Mouse (Mus musculus) brown adipose tissue, adult 24 weeks (tissue): ENCODE measurements at regions not wholly inside any gene's neighbourhood (a gene's known extent, or its start where the extent isn't known, plus 50 kb on each side); places are given as distances from the start of the nearest gene placed in this dataset.

Source experiments
- H3K27ac ChIP-seq: fragments of 200-500 bp; replicated peaks from 2 replicates; pipeline ENCODE4 v1.5.1; 2012; ENCODE audit warnings: low read depth, mild to moderate bottlenecking, low read length
- H3K4me1 ChIP-seq: fragments of 200-500 bp; 2 replicates; pipeline ENCODE4 v1.6.1; 2012; ENCODE audit warnings: low read length, mixed read lengths; ENCODE audit not compliant: control insufficient read depth, insufficient read depth, insufficient read length
- H3K4me3 ChIP-seq: fragments of 200-500 bp; 2 replicates; pipeline ENCODE4 v1.5.1; 2012; ENCODE audit warnings: low read depth, mild to moderate bottlenecking, low read length, moderate library complexity; ENCODE audit not compliant: insufficient read depth

DNA sequence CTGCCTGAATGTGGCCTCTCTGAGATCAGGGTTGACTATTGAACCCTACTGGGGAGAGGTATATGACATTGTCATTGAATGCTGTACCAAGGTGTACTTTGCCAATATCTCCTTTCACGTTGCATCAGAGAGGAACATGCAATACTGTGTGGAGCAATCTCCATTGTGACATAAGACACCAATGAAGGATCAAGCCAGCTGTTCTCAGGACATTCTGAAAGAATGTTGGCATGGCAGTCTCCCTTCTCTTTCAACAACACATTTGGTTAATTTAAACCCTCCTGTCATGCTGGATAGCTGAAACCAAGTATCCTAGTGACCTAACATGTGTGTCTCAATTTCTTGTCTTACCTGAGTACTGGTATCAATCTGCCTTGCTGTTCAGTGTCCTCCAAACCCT is 159.5 kb downstream of the Ttc8 start:
- Histone ChIP-seq H3K27ac (0 out of 2 replicates have a peak overlapping the region, but pooled peaks have one; percentile 22), H3K4me3 (no peak overlapping the region), H3K4me1 (peaks cover 11% of the 10 kb centered on the region)

- H3K4me3 ChIP-seq = no peak overlapping the region
- H3K27ac ChIP-seq = no peak overlapping the region
- peaks cover 11% of the 10 kb centered on the region for H3K4me1 ChIP-seq
Observed at GRCm38 (mm10) chr12:99083616-99084015, 163.2 kb downstream of the Ttc8 start.

DNA sequence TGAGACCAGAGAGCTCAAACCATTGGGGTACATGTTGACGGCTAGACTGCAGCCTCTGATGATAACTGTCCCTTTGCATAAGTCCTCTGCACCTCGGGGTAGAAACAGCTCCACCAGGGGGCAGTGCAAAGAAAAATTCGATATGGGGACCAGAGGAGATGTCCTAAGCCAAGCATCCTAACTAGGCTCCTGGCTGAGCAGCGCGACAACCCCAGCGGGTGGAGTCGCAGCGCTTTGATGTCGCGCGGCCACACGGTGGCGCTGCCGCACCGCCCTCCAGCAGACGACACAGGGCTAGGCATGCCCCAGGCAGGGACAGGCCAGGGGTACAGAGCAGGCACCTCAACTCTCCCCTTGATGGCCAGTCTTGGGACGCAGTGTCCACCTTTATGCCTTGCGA is 163.8 kb downstream of the Ttc8 start:
- Histone ChIP-seq H3K4me3 (no peak overlapping the region), H3K27ac (no peak overlapping the region), H3K4me1 (peaks cover 7% of the 10 kb centered on the region)

DNA sequence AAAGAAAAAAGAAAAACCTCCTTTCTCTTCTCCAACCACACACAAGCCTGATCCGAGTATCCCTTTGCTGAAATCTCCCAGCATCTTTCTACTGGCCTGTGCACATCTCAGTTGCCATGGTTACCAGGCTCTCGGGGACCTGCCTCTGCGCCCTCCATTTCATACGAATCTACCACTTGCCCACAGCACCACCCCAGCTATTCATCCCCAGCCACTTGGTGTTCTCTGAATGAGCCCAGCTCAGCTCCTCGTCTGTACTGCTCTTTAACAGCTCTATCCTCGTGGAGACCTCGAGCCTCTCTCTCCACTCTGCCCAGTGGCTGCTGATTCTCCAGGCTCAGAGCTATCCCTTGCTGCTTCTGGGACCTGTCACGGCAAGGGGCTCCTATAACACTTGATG is 166.9 kb downstream of the Ttc8 start:
- H3K4me3 ChIP-seq = no peak overlapping the region
- peaks cover 2% of the 10 kb centered on the region; the same call in 1 of the 2 replicates for H3K4me1 ChIP-seq
- H3K27ac ChIP-seq = no peak overlapping the region

- no peak overlapping the region for H3K4me3 ChIP-seq
- H3K27ac ChIP-seq = no peak overlapping the region
- no peaks in the 10 kb centered on the region for H3K4me1 ChIP-seq
Observed at GRCm38 (mm10) chr12:99091770-99092169, 171.4 kb downstream of the Ttc8 start.

- H3K27ac ChIP-seq = no peak overlapping the region
- H3K4me3 ChIP-seq = no peak overlapping the region
- H3K4me1 ChIP-seq = no peaks in the 10 kb centered on the region
Observed at GRCm38 (mm10) chr12:99093151-99093550, 172.8 kb downstream of the Ttc8 start.

DNA sequence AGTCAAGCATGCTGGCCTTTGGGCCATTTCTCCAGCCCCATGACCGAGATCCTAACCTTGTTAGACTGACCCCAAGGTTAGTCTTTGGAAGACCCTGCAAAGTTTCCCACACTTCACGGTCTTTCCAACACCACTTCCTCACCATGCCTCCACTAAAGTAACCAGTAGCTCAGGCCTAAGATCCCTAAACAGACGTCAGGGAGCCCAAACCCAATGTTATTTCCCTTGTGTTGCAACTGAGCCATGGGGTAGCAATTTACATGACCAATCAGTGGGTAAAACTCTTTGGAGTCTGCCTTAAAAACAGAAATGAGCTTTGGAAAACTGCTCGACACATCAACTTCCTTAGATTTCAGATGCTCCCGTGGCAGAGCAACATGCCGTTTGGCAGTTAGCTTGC is 173.6 kb downstream of the Ttc8 start:
- Histone ChIP-seq H3K27ac (no peak overlapping the region), H3K4me1 (0 out of 2 replicates have a peak, but pooled peaks cover 3% of the 10 kb centered on the region), H3K4me3 (no peak overlapping the region)

DNA sequence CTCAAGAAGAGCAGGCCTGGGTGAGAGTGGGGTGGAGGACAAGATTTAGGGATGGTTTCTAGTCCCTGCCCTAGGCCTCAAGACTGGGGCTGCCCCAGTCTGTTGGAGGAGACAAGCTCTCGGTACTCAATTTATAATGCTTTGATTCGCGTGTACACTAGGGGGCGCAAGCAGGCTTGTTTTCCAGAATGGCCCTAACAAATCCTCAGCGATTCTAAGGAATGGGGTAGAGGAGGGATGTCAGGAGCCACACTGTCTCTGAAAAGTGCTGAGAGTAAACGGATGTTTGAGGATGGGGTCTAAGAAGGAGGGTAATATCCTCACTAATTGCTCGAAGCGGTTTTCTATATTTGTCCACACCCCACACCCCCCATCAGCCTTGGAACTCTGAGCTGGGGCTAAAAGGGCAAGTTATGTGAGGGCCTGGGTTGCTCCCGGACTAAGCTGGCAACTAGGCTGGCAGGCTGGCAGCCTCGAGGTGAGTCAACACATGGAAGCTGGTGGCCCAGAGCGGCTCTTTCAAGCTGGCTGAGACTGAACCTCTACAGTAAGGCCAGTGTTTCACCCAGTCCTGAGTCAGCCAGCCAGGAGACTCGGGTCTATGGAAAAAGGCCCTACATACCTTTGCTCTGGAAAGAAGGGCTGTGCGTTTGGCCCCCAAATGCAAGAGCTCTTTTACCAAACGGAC is 176.7 kb downstream of the Ttc8 start:
- Histone ChIP-seq H3K4me1 (0 out of 2 replicates have a peak, but pooled peaks cover 3% of the 10 kb centered on the region), H3K4me3 (no peak overlapping the region), H3K27ac (peak overlapping the region; percentile 50)

DNA sequence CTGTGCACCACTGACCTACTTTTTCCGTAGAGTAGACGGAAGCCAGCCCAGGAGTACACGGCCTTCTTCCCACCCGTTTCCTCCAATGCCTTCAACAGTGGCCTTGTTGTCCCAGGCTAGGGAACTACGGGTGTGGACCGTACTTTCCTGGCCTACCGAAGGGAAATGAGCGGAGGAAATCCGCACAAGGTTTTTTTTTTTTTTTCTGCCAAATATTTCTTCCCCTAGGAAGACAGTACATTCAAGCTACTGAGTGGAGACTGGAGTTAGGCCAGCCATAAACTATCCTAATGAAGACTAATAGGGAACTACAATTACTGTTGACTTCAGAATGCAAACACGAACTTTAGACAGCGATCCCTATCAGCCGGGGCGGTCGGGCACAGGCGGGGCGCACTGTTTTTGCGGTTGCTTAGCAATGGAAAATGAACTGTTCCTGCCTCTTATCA is 177.3 kb downstream of the Ttc8 start:
- Histone ChIP-seq H3K4me3 (0 out of 2 replicates have a peak overlapping the region, but pooled peaks have one; percentile 8), H3K4me1 (0 out of 2 replicates have a peak, but pooled peaks cover 3% of the 10 kb centered on the region), H3K27ac (peak overlapping the region; percentile 50)

DNA sequence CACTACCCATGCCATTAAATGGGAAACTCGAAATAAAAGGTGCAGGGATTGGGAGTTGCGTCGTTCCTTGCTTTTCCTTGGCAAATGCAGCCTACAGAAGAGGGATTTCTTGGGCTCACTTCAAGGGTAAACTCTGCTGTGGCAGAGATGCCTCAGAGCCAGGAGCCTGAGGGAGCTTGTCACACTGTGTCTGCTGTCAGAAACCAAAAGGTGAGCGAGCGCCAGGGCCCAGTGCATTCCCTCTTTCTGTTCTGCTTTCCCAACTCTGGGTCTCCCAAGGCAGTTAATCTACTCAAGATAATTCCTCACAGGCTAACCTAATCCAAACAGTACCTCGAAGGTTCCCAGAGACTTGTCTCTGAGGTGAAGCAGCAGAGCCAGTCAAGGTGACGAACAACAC is 179.5 kb downstream of the Ttc8 start:
- Histone ChIP-seq H3K27ac (no peak overlapping the region), H3K4me3 (no peak overlapping the region), H3K4me1 (0 out of 2 replicates have a peak, but pooled peaks cover 3% of the 10 kb centered on the region)

- no peak overlapping the region for H3K4me3 ChIP-seq
- no peak overlapping the region for H3K27ac ChIP-seq
- no peaks in the 10 kb centered on the region for H3K4me1 ChIP-seq
Observed at GRCm38 (mm10) chr12:99108616-99109015, 188.2 kb downstream of the Ttc8 start.

DNA sequence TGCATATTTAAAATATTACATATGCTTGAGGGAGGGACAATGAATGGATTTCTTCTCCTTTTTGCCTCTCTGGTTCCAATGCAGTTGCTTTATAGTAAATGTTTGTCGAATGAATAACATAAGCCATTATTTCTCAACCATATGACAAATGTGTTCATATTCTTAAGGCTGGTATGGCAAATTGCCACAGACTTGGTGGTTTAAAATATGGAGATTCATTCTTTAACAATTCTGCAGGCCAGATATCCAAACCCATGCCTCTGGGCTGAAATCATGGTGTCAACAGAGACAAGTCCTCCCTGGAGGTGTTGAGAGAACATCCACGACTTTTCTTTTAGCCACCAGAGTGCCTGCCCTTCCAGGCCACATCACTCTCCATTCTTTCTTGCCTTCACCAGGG is 193.4 kb downstream of the Ttc8 start:
- peaks cover 2% of the 10 kb centered on the region; the same call in 1 of the 2 replicates for H3K4me1 ChIP-seq
- no peak overlapping the region for H3K4me3 ChIP-seq
- no peak overlapping the region for H3K27ac ChIP-seq

DNA sequence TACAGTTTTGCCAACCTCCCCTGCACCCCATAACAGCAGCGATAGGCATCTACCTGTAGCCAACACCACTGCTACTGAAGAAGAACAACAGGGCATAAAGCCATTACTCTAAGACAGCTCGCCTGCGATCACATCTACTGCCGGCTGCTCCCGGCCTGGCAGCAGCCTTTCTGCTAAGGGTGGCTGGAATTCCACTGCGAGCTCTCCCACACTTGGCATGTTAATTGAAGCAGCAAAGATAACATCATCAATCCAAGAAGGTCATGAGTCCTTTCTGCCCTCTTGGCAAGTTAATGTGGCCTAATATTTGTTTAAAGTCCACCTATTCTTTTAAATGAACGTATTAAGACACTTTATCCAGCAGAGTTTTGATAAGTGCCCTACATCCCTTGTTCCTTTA is 196.1 kb downstream of the Ttc8 start:
- Histone ChIP-seq H3K4me3 (no peak overlapping the region), H3K4me1 (peaks cover 2% of the 10 kb centered on the region; the same call in 1 of the 2 replicates), H3K27ac (no peak overlapping the region)

DNA sequence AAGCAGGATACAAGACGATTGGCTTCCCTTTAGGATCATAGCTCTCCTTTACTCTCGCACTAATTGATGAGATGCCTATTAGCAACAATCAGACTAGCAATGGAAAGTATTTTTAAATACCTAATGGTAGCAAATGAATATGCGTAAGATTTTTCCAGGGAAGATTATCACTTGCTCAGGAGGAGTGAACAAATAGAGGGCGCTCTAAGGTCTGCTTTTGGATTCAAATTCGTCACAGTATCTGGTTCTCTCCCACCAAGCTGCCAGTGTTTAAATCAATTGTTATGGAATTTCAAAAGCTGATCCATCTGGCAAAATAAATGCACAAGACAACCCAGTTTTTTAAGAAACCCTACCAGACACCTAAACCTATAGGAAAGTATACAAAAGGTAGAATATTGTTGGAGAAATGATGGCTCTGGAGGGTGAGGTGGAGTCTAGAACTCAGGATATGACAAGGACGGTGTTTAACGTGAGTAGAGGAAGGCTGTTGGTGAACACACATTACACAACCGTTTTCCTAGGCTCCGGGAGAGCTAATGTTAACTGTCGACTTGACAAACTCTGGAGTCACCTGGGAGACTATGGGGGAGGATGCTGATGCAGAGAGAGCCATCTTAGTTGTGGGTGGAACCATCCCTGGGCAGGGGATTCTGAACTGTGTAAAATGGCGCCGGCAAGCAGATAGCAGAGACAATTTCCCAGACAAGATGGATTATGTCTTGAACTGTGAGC is 198.2 kb downstream of the Ttc8 start:
- Histone ChIP-seq H3K27ac (no peak overlapping the region), H3K4me3 (no peak overlapping the region), H3K4me1 (peaks cover 2% of the 10 kb centered on the region; the same call in 1 of the 2 replicates)

- Histone ChIP-seq H3K4me1 (peaks cover 6% of the 10 kb centered on the region), H3K4me3 (no peak overlapping the region), H3K27ac (no peak overlapping the region)
Observed at GRCm38 (mm10) chr12:99119966-99120365, 199.6 kb downstream of the Ttc8 start.
